In genomic region chr9:122135095-122135884, GRCm38 (mm10) we compare ENCODE assay signal across 13 mouse cellular contexts. TPM values are rescaled to one million over a fixed set of nuclear protein-coding genes. Genes with fewer than 3 reads are reported as not detected.
DNase-seq lines count a peak whose midpoint lies in the region; ATAC-seq and TF ChIP-seq lines count a peak whose summit lies in the region.
"Had no signal": no experiment of that assay in that cellular context is flagged by ENCODE, and none has a peak within 500 bp of the region (broad histone marks: within the 10 kb centered on the region; RNA-seq: fewer than 3 reads in every experiment).

No protein-coding gene starts in this region.

- no peaks in the 10 kb centered on the region for H3K9me3 ChIP-seq in kidney, embryonic 15.5 days (replicated peaks)
- no peaks in the 10 kb centered on the region for H3K9me3 ChIP-seq in heart, embryonic 12.5 days (replicated peaks)
- H3K9me3 ChIP-seq in liver, embryonic 13.5 days (replicated peaks), result no peaks in the 10 kb centered on the region
- H3K9me3 ChIP-seq: midbrain, embryonic 13.5 days had no signal

- no peak for TF ChIP-seq CTCF in kidney, adult 2 months (conservative IDR thresholded peaks at IDR 0.05; ENCODE audit: insufficient read depth, insufficient read length, low read depth, low read length)
- TF ChIP-seq CTCF in layer of hippocampus, adult 2 months (conservative IDR thresholded peaks at IDR 0.05), result no peak

- no peaks in the 10 kb centered on the region for H3K27me3 ChIP-seq in kidney, embryonic 15.5 days
- H3K27me3 ChIP-seq in kidney, adult 2 months (replicated peaks; ENCODE audit: control insufficient read depth, insufficient read depth, low read length), result no peaks in the 10 kb centered on the region
- H3K27me3 ChIP-seq in heart, embryonic 12.5 days (replicated peaks), result no peaks in the 10 kb centered on the region
- no peaks in the 10 kb centered on the region for H3K27me3 ChIP-seq in liver, embryonic 13.5 days
- H3K27me3 ChIP-seq: midbrain, embryonic 13.5 days had no signal

- TF ChIP-seq POLR2A in kidney, adult 2 months (IDR thresholded peaks at IDR 0.05; ENCODE audit: low read depth, low read length), result no peak

- H3K4me1 ChIP-seq in kidney, embryonic 15.5 days, result peaks cover 23% of the 10 kb centered on the region
- H3K4me1 ChIP-seq in kidney, adult 2 months (ENCODE audit: control insufficient read depth, insufficient read depth, low read length), result peaks cover 28% of the 10 kb centered on the region
- H3K4me1 ChIP-seq in heart, embryonic 12.5 days (replicated peaks), result peaks cover 46% of the 10 kb centered on the region
- H3K4me1 ChIP-seq in liver, embryonic 13.5 days (replicated peaks), result peaks cover 41% of the 10 kb centered on the region

- WGBS in kidney, embryonic 15.5 days, result 56% methylated on average over 1 of the region's 1 CpGs
- 42% methylated on average over 1 of the region's 1 CpGs for WGBS in kidney, adult 2 months
- WGBS in heart, embryonic 12.5 days, result 73% methylated on average over 1 of the region's 1 CpGs
- WGBS in liver, embryonic 13.5 days (ENCODE audit: insufficient replicate concordance), result 76% methylated on average over 1 of the region's 1 CpGs

- H3K9ac ChIP-seq in kidney, embryonic 15.5 days, result no peak overlapping the region
- H3K9ac ChIP-seq in heart, embryonic 12.5 days, result no peak overlapping the region
- H3K9ac ChIP-seq in liver, embryonic 13.5 days, result no peak overlapping the region
- H3K9ac ChIP-seq: midbrain, embryonic 13.5 days had no signal

- no peak overlapping the region for H3K27ac ChIP-seq in kidney, embryonic 15.5 days
- no peak overlapping the region for H3K27ac ChIP-seq in kidney, adult 2 months (ENCODE audit: insufficient read depth, low read depth, low read length)
- no peak overlapping the region for H3K27ac ChIP-seq in heart, embryonic 12.5 days (ENCODE audit: poor library complexity, severe bottlenecking)
- no peak overlapping the region for H3K27ac ChIP-seq in liver, embryonic 13.5 days
- H3K27ac ChIP-seq in layer of hippocampus, adult 2 months, result no peak overlapping the region
- H3K27ac ChIP-seq: midbrain, embryonic 13.5 days had no signal

- H3K36me3 ChIP-seq in kidney, embryonic 15.5 days, result peaks cover 34% of the 10 kb centered on the region
- peaks cover 8% of the 10 kb centered on the region for H3K36me3 ChIP-seq in kidney, adult 2 months (ENCODE audit: control insufficient read depth, insufficient read depth, low read length)
- peaks cover 33% of the 10 kb centered on the region for H3K36me3 ChIP-seq in heart, embryonic 12.5 days
- peaks cover 12% of the 10 kb centered on the region for H3K36me3 ChIP-seq in liver, embryonic 13.5 days

- no peak overlapping the region for H3K4me2 ChIP-seq in kidney, embryonic 15.5 days
- H3K4me2 ChIP-seq in heart, embryonic 12.5 days, result no peak overlapping the region
- no peak overlapping the region for H3K4me2 ChIP-seq in liver, embryonic 13.5 days
- H3K4me2 ChIP-seq: midbrain, embryonic 13.5 days had no signal

- ATAC-seq in kidney, embryonic 15.5 days (replicated peaks; ENCODE audit: low FRiP score), result peak; percentile 25
- peak; percentile 37; the same call in 1 of the 2 replicates for ATAC-seq in heart, embryonic 12.5 days (ENCODE audit: insufficient number of reproducible peaks, low FRiP score)
- peak; percentile 37; the same call in 1 of the 2 replicates for ATAC-seq in liver, embryonic 13.5 days (ENCODE audit: low read depth)
- ATAC-seq: activated CD4-positive, CD25-positive, alpha-beta regulatory T cell, adult 4 months; midbrain, embryonic 13.5 days had no signal

- DNase-seq in adrenal gland, adult 2 months, result peak; percentile 72
- no peak for DNase-seq in adrenal gland, postnatal 4 days (ENCODE audit: low spot score in 2 of 2)
- DNase-seq in kidney, adult 2 months, result no peak
- DNase-seq in liver, embryonic 13.5 days, result no peak
- DNase-seq in layer of hippocampus, adult 2 months (ENCODE audit: low spot score in 2 of 2), result no peak
- no peak for DNase-seq in right cerebral cortex, postnatal 36 days (ENCODE audit: low spot score in 2 of 2)
- DNase-seq: layer of hippocampus, postnatal 36 days; lung, adult 2 months; spleen, adult 18-20 months had no signal

- no peak overlapping the region for H3K4me3 ChIP-seq in kidney, embryonic 15.5 days (replicated peaks)
- H3K4me3 ChIP-seq in kidney, adult 2 months (ENCODE audit: insufficient read depth, low read depth, low read length), result no peak overlapping the region
- no peak overlapping the region for H3K4me3 ChIP-seq in heart, embryonic 12.5 days
- no peak overlapping the region for H3K4me3 ChIP-seq in liver, embryonic 13.5 days (replicated peaks)
- no peak overlapping the region for H3K4me3 ChIP-seq in layer of hippocampus, adult 2 months
- H3K4me3 ChIP-seq: midbrain, embryonic 13.5 days had no signal

RNA-seq across cellular contexts. Expression of gene Snrk, which starts 18.2 kb away (rescaled TPM):
- 100 to 1,000 TPM; 183 to 230 TPM for total RNA-seq in adrenal gland, adult 2 months (2021)
- polyA plus RNA-seq in adrenal gland, adult 2 months (2012; rRNA removed), result 114 and 115 TPM in 2 replicates
- total RNA-seq in adrenal gland, postnatal 4 days (2021), result 100 to 1,000 TPM; 168 to 184 TPM
- 59.8 and 62.7 TPM in 2 replicates for polyA plus RNA-seq in kidney, embryonic 15.5 days (2015; fragmentation: Nextera tagmentation; extraction: Ambion mirVana)
- 49.0 and 58.9 TPM in 2 replicates for polyA plus RNA-seq in kidney, adult 2 months (2012; rRNA removed)
- 53.4 and 62.3 TPM in 2 replicates for polyA plus RNA-seq in heart, embryonic 12.5 days (2016; fragmentation: Nextera tagmentation; extraction: Ambion mirVana)
- polyA plus RNA-seq in liver, embryonic 13.5 days (2015; fragmentation: Nextera tagmentation; extraction: Ambion mirVana), result 14.6 and 21.8 TPM in 2 replicates
- total RNA-seq in layer of hippocampus, adult 2 months (2021), result 100 to 1,000 TPM; 103 to 105 TPM
